15 mouse cellular contexts compared by ENCODE assay signal in the genomic region with DNA sequence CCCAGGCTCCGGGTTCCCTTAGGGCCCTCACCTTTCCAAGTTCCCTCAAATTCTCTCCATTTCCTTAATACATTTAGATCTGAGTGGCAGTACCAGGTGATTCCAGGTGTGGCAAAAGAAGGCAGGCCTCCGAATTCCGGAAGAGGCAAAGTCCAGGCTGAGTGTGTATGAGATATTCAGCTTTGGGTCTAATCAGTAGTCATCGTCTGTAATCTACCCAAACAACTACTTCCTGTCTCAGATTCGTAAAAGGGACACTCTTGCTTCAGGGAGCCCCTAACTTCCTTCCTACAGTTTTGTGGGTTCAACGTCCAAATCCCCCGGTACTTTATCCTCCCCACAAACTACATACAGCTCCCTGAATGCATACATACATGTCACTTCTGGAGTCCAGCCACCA. TPM values are rescaled to one million over a fixed set of nuclear protein-coding genes. Genes with fewer than 3 reads are reported as not detected.
DNase-seq lines count a peak whose midpoint lies in the region; ATAC-seq and TF ChIP-seq lines count a peak whose summit lies in the region.
"Had no signal": no experiment of that assay in that cellular context is flagged by ENCODE, and none has a peak within 500 bp of the region (broad histone marks: within the 10 kb centered on the region; RNA-seq: fewer than 3 reads in every experiment).

A gene (minus strand): TSS at position 81 of the 400 bp plus-strand sequence.

- H3K4me2 ChIP-seq in liver, embryonic 15.5 days, result peak within 1 kb of the TSS; percentile 57
- peak within 1 kb of the TSS; percentile 59 for H3K4me2 ChIP-seq in stomach, embryonic 15.5 days

- H3K4me3 ChIP-seq in spleen, adult 2 months (ENCODE audit: extremely low read depth, insufficient read depth, insufficient read length), result peak within 1 kb of the TSS; percentile 49; the same call in 1 of the 2 replicates
- H3K4me3 ChIP-seq in liver, embryonic 15.5 days (replicated peaks), result peak within 1 kb of the TSS; percentile 39
- H3K4me3 ChIP-seq in stomach, embryonic 15.5 days (replicated peaks), result peak within 1 kb of the TSS; percentile 40

- no peaks in the 10 kb centered on the region for H3K27me3 ChIP-seq in spleen, adult 2 months (ENCODE audit: control insufficient read depth, insufficient read depth, low read length)
- H3K27me3 ChIP-seq in liver, embryonic 15.5 days, result no peaks in the 10 kb centered on the region
- H3K27me3 ChIP-seq in stomach, embryonic 15.5 days (replicated peaks), result no peaks in the 10 kb centered on the region
- H3K27me3 ChIP-seq: forebrain, embryonic 13.5 days; midbrain, embryonic 12.5 days had no signal

- WGBS in spleen, adult 2 months, result 7% methylated on average over 7 of the region's 7 CpGs
- 16% methylated on average over 7 of the region's 7 CpGs for WGBS in liver, embryonic 15.5 days (ENCODE audit: insufficient replicate concordance)
- 66% methylated on average over 7 of the region's 7 CpGs for WGBS in stomach, embryonic 15.5 days

- ATAC-seq in hematopoietic stem cell, adult 5-6 weeks (replicated peaks in 1 of 2; ENCODE audit: insufficient read depth in 1 of 2, low FRiP score in 2 of 2, low TSS enrichment in 1 of 2, low read depth in 1 of 2, poor library complexity in 2 of 2, severe bottlenecking in 2 of 2), result peak; percentile 59 to 65
- no peak for ATAC-seq in liver, embryonic 15.5 days (ENCODE audit: insufficient read depth)
- ATAC-seq in stomach, embryonic 15.5 days (ENCODE audit: insufficient read depth, low FRiP score, low read depth), result no peak
- ATAC-seq: forebrain, embryonic 13.5 days had no signal

- H3K9me3 ChIP-seq in liver, embryonic 15.5 days (replicated peaks), result no peaks in the 10 kb centered on the region
- H3K9me3 ChIP-seq in stomach, embryonic 15.5 days, result no peaks in the 10 kb centered on the region
- H3K9me3 ChIP-seq: forebrain, embryonic 13.5 days; midbrain, embryonic 12.5 days had no signal

- H3K9ac ChIP-seq in liver, embryonic 15.5 days, result no peak within 1 kb of the TSS
- no peak within 1 kb of the TSS for H3K9ac ChIP-seq in stomach, embryonic 15.5 days
- H3K9ac ChIP-seq: midbrain, embryonic 12.5 days had no signal

- no peak for TF ChIP-seq CTCF in spleen, adult 2 months (IDR thresholded peaks at IDR 0.05; ENCODE audit: extremely low read depth, insufficient read depth, insufficient read length, insufficient replicate concordance)

- H3K27ac ChIP-seq in spleen, adult 2 months (ENCODE audit: insufficient read depth, low read length), result peak within 1 kb of the TSS; percentile 48
- H3K27ac ChIP-seq in liver, embryonic 15.5 days (replicated peaks), result peak within 1 kb of the TSS; percentile 34; the same call in 1 of the 2 replicates
- H3K27ac ChIP-seq in stomach, embryonic 15.5 days, result peak within 1 kb of the TSS; percentile 82
- H3K27ac ChIP-seq: forebrain, embryonic 13.5 days; midbrain, embryonic 12.5 days had no signal

- H3K36me3 ChIP-seq in spleen, adult 2 months (ENCODE audit: control insufficient read depth, insufficient read depth, low read length), result no peaks in the 10 kb centered on the region
- no peaks in the 10 kb centered on the region for H3K36me3 ChIP-seq in liver, embryonic 15.5 days (replicated peaks)
- no peaks in the 10 kb centered on the region for H3K36me3 ChIP-seq in stomach, embryonic 15.5 days
- H3K36me3 ChIP-seq: midbrain, embryonic 12.5 days had no signal

- DNase-seq in spleen, adult 2 months (ENCODE audit: low read depth in 1 of 2, low spot score in 2 of 2), result no peak
- DNase-seq in spleen, postnatal 14 days (ENCODE audit: low spot score in 2 of 2), result no peak
- DNase-seq in frontal cortex, postnatal 36 days (ENCODE audit: low spot score in 2 of 2), result no peak
- no peak for DNase-seq in lung, postnatal 36 days
- DNase-seq in urinary bladder, postnatal 36 days (ENCODE audit: low spot score in 2 of 2), result no peak
- DNase-seq: adrenal gland, postnatal 10 days; cerebellum, adult 18-20 months; gastrocnemius, postnatal 36 days; heart, postnatal 14 days; kidney, adult 11 months had no signal

- TF ChIP-seq POLR2A in spleen, adult 2 months (IDR thresholded peaks at IDR 0.05; ENCODE audit: low read depth, low read length), result no peak

- peaks cover 5% of the 10 kb centered on the region; the same call in 1 of the 2 replicates for H3K4me1 ChIP-seq in spleen, adult 2 months (ENCODE audit: control insufficient read depth, insufficient read depth, insufficient read length)
- peaks cover 7% of the 10 kb centered on the region; the same call in 1 of the 2 replicates for H3K4me1 ChIP-seq in liver, embryonic 15.5 days (replicated peaks)
- peaks cover 10% of the 10 kb centered on the region; the same call in 1 of the 2 replicates for H3K4me1 ChIP-seq in stomach, embryonic 15.5 days
- H3K4me1 ChIP-seq: forebrain, embryonic 13.5 days; midbrain, embryonic 12.5 days had no signal

RNA-seq across cellular contexts. Expression of the gene that starts here (rescaled TPM):
- polyA plus RNA-seq in spleen, adult 2 months (2012; rRNA removed), result 3.8 and 3.9 TPM in 2 replicates
- total RNA-seq in hematopoietic stem cell, adult 5-6 weeks (2017), result 5.0 and 7.3 TPM in 2 replicates
- 0.14 and 0.37 TPM in 2 replicates for polyA plus RNA-seq in liver, embryonic 15.5 days (2015; fragmentation: Nextera tagmentation; extraction: Ambion mirVana)
- polyA plus RNA-seq in stomach, embryonic 15.5 days (2015; fragmentation: Nextera tagmentation; extraction: Ambion mirVana), result 0.85 and 0.88 TPM in 2 replicates
- total RNA-seq: gastrocnemius, postnatal 36 days; heart, postnatal 14 days had no signal

Comparison
In these comparisons a context has a peak if more than half of its experiments do, and no peak if none do; other contexts are left out.
1. ATAC-seq: peak in hematopoietic stem cell, adult 5-6 weeks (2 of 2); none in liver, embryonic 15.5 days (single experiment) and stomach, embryonic 15.5 days (single experiment).
2. Peak in every context shown above with its lines, with median percentiles within 50 percentile points of each other: H3K27ac ChIP-seq and H3K4me3 ChIP-seq.